Mouse (Mus musculus) neural tube, embryonic 14.5 days (tissue): ENCODE results near the gene Slc44a1. TPM values are rescaled to one million over a fixed set of nuclear protein-coding genes. Genes with fewer than 3 reads are reported as not detected.

Experiments
- ATAC-seq: fragments of 200-750 bp; cut with Nextera tagmentation; 2 replicates; pipeline ENCODE4 v1.8.0; 2017; ENCODE audit warnings: low read depth, mild to moderate bottlenecking, moderate TSS enrichment, moderate library complexity
- H3K27ac ChIP-seq: fragments of 300-500 bp; sonication (generic); 2 replicates; pipeline ENCODE4 v1.5.1; 2014; ENCODE audit warnings: low read depth, mild to moderate bottlenecking, control low read depth, low read length, moderate library complexity, mixed read lengths
- H3K27me3 ChIP-seq: fragments of 300-500 bp; sonication (generic); 2 replicates; pipeline ENCODE4 v1.6.1; 2014; ENCODE audit warnings: low read length; ENCODE audit not compliant: control insufficient read depth, insufficient read depth
- H3K36me3 ChIP-seq: fragments of 300-500 bp; sonication (generic); 2 replicates; pipeline ENCODE4 v1.6.1; 2014; ENCODE audit warnings: low read length, mixed read lengths; ENCODE audit not compliant: control insufficient read depth, insufficient read depth
- H3K4me1 ChIP-seq: fragments of 300-500 bp; sonication (generic); 2 replicates; pipeline ENCODE4 v1.6.1; 2014; ENCODE audit warnings: low read length; ENCODE audit not compliant: control insufficient read depth, insufficient read depth
- H3K4me2 ChIP-seq: fragments of 300-500 bp; sonication (generic); 2 replicates; pipeline ENCODE4 v1.6.1; 2014; ENCODE audit warnings: mild to moderate bottlenecking, low read depth, low read length, control low read depth
- H3K4me3 ChIP-seq: fragments of 300-500 bp; sonication (generic); 2 replicates; pipeline ENCODE4 v1.5.1; 2014; ENCODE audit warnings: low read depth, low read length, control low read depth, mixed read lengths
- H3K9ac ChIP-seq: fragments of 300-500 bp; sonication (generic); replicated peaks from 2 replicates; pipeline ENCODE4 v1.6.1; 2014; ENCODE audit warnings: low read depth, mild to moderate bottlenecking, control low read depth, low read length, mixed read lengths
- H3K9me3 ChIP-seq: fragments of 300-500 bp; sonication (generic); 2 replicates; pipeline ENCODE4 v1.6.1; 2016; ENCODE audit warnings: low read length; ENCODE audit not compliant: control insufficient read depth
- WGBS: fragments of 180-500 bp; shearing (Covaris S2); extraction: QIAGEN DNeasy Blood & Tissue Kit; methylation state at CpG from one replicate; pipeline ENCODE4 v1.1.7; 2014; 5-methylcytosine and 5-hydroxymethylcytosine counted together
- polyA plus RNA-seq: library from polyadenylated mRNA; unstranded; fragments of >200 nt; fragmentation: Nextera tagmentation; extraction: Ambion mirVana; gene quantifications from 2 replicates; pipeline ENCODE4 v1.2.1, GENCODE M21; 2014

The Slc44a1 gene
- polyA plus RNA-seq: 14.2 and 17.0 TPM in 2 replicates

- peak within 1 kb of the TSS; percentile 86 for H3K4me3 ChIP-seq
- H3K9me3 ChIP-seq: no peaks in the 10 kb centered on the region
- H3K27ac ChIP-seq: peak within 1 kb of the TSS; percentile 87
- peaks cover 3% of the 10 kb centered on the region; the same call in 1 of the 2 replicates for H3K27me3 ChIP-seq
- no peaks in the 10 kb centered on the region for H3K36me3 ChIP-seq
- H3K4me1 ChIP-seq: peaks cover 10% of the 10 kb centered on the region
- peak within 1 kb of the TSS; percentile 96 for H3K4me2 ChIP-seq
- H3K9ac ChIP-seq: peak within 1 kb of the TSS; percentile 90
- WGBS: 0% methylated on average over 49 of the region's 122 CpGs
- peak; percentile 95 for ATAC-seq
Measured at GRCm38 (mm10) chr4:53440010-53440815, at the start of gene Slc44a1. Gene Slc44a1, plus strand, starts transcription at chr4:53440413.

DNA sequence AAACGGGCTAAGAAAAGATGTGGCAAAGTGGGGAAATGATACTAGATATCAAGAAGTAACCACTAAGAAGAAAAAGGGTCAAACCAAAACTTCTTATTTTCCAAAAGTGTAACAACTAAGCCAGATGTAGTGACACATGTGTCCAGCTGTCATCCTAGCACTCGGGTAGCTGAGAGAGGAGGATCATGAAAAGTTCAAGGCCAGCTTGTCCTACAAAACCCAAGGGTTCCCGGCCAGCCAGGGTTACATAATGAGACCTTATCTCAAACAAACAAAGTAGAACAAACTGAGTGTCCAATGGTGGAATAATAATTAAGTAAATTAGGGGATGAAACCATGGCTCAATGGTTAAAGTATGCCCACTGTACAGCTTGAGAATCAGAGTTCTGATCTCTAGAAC is 45.2 kb upstream of the Slc44a1 start:
- H3K9ac ChIP-seq: no peak overlapping the region
- no peaks in the 10 kb centered on the region for H3K9me3 ChIP-seq

GRCm38 (mm10) chr4:53396623-53397192 is 43.5 kb upstream of the Slc44a1 start:
- Histone ChIP-seq H3K27me3 (no peaks in the 10 kb centered on the region), H3K4me3 (no peak overlapping the region), H3K9me3 (no peaks in the 10 kb centered on the region), H3K9ac (no peak overlapping the region), H3K27ac (0 out of 2 replicates have a peak overlapping the region, but pooled peaks have one; percentile 4), H3K4me1 (no peaks in the 10 kb centered on the region), H3K36me3 (no peaks in the 10 kb centered on the region), H3K4me2 (no peak overlapping the region)
- 53% methylated on average over 11 of the region's 11 CpGs for WGBS
- peak; percentile 69; the same call in 1 of the 2 replicates for ATAC-seq

More for the DNA sequence above, 45.2 kb upstream of the Slc44a1 start:
- Histone ChIP-seq H3K4me2 (no peak overlapping the region), H3K4me1 (no peaks in the 10 kb centered on the region), H3K27ac (no peak overlapping the region), H3K4me3 (no peak overlapping the region), H3K27me3 (no peaks in the 10 kb centered on the region), H3K36me3 (no peaks in the 10 kb centered on the region)
- 89% methylated on average over 3 of the region's 3 CpGs for WGBS
- ATAC-seq: no peak

DNA sequence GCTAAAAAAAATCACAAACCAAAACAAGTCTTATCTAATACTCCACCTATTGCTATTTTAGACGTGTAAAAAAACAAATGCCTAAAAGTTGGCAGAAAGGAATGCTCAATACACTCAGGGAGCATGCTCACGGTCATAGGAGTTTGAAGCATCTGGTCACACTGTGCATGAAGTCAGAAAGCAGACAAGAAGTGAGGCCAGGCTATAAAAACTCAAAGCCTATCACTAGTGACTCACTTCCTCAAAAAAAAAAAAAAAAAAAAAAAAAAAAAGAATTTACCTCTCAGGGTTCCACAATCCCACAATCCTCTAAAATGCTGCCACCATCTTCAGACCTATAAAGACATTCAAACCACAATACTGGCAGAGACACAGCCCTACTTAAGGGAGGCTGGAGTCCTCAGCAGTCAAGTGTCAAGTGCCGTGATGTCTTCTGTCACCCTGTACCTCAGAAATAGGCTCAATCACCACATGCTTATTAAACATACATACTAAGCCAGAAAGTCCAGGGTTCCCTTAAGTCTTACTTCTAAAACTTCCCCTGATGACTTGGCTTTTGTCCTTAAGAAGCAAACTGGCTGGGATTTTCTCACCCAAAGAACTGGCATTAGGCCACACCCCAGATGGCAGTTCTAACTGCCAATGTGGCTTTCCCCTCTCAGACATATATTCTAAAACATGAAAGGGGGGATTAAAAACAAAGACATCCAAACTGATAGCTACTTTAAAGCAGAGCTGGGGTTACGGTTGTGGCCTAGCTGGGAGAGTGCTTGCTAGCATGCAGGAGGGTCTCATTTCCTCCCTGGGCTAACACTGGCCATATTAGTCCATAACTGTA is 42.7 kb upstream of the Slc44a1 start:
- H3K27me3 ChIP-seq: no peaks in the 10 kb centered on the region
- 90% methylated on average over 4 of the region's 4 CpGs for WGBS
- ATAC-seq: no peak
- H3K4me2 ChIP-seq: no peak overlapping the region
- no peak overlapping the region for H3K27ac ChIP-seq
- H3K36me3 ChIP-seq: no peaks in the 10 kb centered on the region
- H3K9me3 ChIP-seq: no peaks in the 10 kb centered on the region
- H3K4me1 ChIP-seq: no peaks in the 10 kb centered on the region
- no peak overlapping the region for H3K9ac ChIP-seq
- no peak overlapping the region for H3K4me3 ChIP-seq

- Histone ChIP-seq H3K4me1 (no peaks in the 10 kb centered on the region), H3K9me3 (no peaks in the 10 kb centered on the region)
- ATAC-seq: no peak
Measured at GRCm38 (mm10) chr4:53398561-53398960, 41.7 kb upstream of the Slc44a1 start.

GRCm38 (mm10) chr4:53399428-53399827 is 40.8 kb upstream of the Slc44a1 start:
- Histone ChIP-seq H3K9ac (no peak overlapping the region), H3K9me3 (no peaks in the 10 kb centered on the region), H3K4me3 (no peak overlapping the region), H3K4me1 (no peaks in the 10 kb centered on the region), H3K27ac (no peak overlapping the region), H3K27me3 (no peaks in the 10 kb centered on the region), H3K36me3 (no peaks in the 10 kb centered on the region), H3K4me2 (no peak overlapping the region)
- ATAC-seq: no peak
- 94% methylated on average over 1 of the region's 1 CpGs for WGBS

More at GRCm38 (mm10) chr4:53398561-53398960, 41.7 kb upstream of the Slc44a1 start:
- no peak overlapping the region for H3K4me3 ChIP-seq
- H3K9ac ChIP-seq: no peak overlapping the region
- H3K36me3 ChIP-seq: no peaks in the 10 kb centered on the region
- WGBS: 67% methylated on average over 5 of the region's 5 CpGs
- H3K27me3 ChIP-seq: no peaks in the 10 kb centered on the region
- no peak overlapping the region for H3K27ac ChIP-seq
- no peak overlapping the region for H3K4me2 ChIP-seq

- no peak for ATAC-seq
- WGBS: 96% methylated on average over 12 of the region's 12 CpGs
- Histone ChIP-seq H3K9me3 (no peaks in the 10 kb centered on the region), H3K27me3 (no peaks in the 10 kb centered on the region), H3K4me3 (no peak overlapping the region), H3K27ac (no peak overlapping the region), H3K9ac (no peak overlapping the region), H3K4me1 (no peaks in the 10 kb centered on the region), H3K36me3 (no peaks in the 10 kb centered on the region), H3K4me2 (no peak overlapping the region)
Measured at GRCm38 (mm10) chr4:53403386-53403785, 36.8 kb upstream of the Slc44a1 start.

- H3K27me3 ChIP-seq: no peaks in the 10 kb centered on the region
- no peak overlapping the region for H3K9ac ChIP-seq
- H3K9me3 ChIP-seq: no peaks in the 10 kb centered on the region
- H3K27ac ChIP-seq: no peak overlapping the region
- no peaks in the 10 kb centered on the region for H3K36me3 ChIP-seq
- H3K4me3 ChIP-seq: no peak overlapping the region
- ATAC-seq: no peak
- 0 out of 2 replicates have a peak, but pooled peaks cover 1% of the 10 kb centered on the region for H3K4me1 ChIP-seq
- no peak overlapping the region for H3K4me2 ChIP-seq
- 91% methylated on average over 6 of the region's 6 CpGs for WGBS
Measured at GRCm38 (mm10) chr4:53404431-53404925, 35.7 kb upstream of the Slc44a1 start.
